Mouse (Mus musculus): ENCODE data around the gene Trim80.

The Trim80 gene

DNA sequence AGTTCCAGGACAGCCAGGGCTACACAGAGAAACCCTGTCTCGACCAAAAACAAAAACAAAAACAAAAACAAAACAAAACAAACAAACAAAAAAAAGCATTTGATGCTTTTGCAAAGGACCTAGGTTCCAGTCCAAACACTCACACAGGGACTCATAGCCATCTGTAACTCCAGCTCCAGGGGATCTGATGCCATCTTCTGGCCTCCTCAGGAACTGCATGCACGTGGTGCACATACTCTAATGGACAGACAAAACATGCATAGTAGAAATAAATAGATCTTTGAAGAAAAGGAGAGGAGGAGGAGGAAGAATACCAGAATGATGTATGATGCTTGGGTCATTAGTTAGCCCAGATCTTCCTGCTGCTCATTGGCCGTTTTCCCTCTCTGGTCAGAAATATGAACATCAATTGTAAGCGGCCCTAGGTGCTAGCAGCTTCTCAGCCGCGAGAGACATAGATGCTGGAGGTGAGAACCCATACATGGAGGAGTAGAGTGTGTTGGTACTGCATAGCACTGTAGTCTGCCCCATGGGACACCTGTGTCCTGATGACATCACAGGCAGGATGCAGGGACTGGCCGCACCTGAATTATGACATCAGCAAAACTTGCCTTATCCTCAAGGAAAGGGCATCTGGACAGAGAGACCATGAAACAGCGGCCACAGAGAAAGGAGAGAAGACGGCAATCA lies at the start of gene Trim80:
Trim80 (plus strand) TSS at position 640 of the 690 bp plus-strand sequence.
- no peak for DNase-seq

DNA sequence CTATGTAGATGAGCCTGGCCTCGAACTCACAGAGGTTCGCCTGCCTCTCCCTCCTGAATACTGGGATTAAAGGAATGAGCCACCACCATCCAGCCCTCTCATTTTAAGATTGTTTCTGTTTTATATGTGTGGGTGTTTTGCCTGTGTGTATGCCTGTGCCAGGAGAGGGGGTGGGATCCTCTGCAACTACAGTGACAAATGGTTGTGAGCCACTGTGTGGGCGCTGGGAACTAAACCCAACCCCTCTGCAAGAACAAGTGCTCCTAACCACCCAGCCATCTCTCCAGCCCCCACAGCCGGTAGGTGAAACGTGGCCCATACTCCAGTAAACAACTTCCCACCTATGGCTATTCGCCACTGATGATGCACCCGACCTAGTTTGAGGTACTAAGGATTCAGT lies 49.0 kb upstream of the Trim80 start:
- no peak for DNase-seq

DNA sequence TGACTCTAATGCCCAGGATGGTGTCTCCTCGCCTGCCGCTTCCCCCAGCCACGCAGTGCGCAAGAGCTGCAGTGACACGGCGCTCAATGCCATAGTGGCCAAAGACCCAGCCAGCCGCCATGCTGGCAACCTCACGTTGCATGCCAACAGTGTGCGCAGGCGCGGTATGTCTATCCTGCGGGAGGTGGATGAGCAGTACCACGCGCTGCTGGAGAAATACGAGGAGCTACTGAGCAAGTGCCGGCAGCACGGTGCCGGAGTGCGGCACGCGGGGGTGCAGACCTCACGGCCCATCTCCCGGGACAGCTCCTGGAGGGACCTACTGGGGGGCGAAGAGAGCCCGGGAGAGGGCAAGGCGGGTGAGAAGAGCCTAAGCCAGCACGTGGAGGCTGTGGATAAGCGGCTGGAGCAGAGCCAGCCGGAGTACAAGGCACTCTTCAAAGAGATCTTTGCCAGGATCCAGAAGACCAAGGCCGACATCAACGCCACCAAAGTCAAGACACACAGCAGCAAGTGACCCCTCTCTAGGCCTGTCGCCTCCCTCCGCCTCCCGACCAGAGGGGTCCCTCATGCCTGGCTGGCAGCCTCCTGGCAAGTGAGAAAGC lies 46.5 kb upstream of the Trim80 start:
- DNase-seq, result no peak

DNA sequence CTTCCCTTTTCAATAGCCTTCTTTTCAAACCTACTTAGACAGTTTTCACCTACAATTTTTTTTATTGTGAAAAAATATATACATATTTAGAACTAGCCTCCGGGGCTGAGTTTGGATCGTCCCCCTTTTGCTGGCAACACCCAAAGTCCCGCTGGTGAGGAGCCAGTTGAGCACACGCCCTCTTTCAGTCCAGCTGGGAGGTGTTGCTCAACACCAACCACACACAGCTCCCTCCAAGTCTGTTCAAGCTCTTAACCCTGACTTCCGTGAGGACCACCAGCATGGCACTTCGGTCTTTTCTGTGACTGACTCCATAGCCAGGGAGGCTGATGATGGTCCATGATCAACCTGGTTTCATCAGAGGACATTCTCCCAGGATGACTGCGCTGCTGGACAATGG lies 42.3 kb upstream of the Trim80 start:
- peak; percentile 54 for DNase-seq

DNA sequence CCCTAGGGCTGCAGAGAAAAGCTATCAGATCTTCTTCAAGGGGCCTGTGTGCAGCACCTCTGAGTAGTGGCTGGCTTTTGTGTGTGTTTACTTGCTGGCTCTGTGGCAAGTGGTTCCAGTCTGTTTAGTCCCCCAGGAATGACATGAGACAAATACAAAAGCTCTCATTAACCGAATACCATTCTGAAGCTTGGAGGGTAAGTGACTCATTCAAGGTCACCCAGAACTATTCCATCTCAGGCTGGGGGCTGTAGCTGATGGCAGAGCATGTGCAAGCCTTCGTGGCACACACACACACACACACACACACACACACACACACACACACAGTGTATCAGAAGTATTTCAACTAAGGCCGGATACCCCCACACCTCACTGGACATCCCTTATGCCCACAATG lies 40.2 kb upstream of the Trim80 start:
- DNase-seq, result no peak

DNA sequence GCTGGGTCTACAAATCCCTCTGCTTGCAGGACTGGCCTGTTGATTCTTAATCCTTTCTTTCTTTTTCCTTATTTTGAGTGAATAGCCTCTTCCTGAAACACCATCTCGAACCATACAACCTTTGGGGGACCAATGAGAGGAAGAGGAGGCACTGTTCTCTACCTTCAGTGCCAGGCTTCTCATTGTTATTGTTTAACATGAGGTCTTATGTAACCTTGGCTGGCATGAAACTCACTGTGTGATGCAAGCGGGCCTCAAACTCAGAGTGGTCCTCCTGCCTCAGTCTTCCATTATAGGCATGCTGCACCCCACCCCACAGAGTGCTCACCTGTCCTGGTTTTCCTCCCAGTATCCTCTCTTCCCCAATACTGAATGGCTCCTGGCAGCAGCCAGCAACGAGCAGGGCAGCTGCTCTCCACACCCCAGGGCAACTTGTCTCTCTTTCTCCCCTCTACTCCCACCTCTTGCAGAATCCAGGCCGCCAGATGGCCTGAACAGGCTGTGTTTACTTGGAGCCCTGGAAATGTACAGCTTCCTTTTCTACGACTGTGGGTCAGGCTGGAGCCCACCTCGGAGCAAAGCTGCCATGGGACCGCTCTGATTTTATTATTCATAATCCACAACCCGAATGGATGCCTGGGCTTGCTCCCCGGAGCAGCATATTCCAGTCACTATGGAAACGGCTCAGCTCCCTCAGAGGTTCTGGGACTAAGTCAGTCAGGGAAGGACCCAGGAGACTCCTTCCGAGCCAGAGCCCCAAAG lies 39.5 kb upstream of the Trim80 start:
- DNase-seq, result no peak

DNA sequence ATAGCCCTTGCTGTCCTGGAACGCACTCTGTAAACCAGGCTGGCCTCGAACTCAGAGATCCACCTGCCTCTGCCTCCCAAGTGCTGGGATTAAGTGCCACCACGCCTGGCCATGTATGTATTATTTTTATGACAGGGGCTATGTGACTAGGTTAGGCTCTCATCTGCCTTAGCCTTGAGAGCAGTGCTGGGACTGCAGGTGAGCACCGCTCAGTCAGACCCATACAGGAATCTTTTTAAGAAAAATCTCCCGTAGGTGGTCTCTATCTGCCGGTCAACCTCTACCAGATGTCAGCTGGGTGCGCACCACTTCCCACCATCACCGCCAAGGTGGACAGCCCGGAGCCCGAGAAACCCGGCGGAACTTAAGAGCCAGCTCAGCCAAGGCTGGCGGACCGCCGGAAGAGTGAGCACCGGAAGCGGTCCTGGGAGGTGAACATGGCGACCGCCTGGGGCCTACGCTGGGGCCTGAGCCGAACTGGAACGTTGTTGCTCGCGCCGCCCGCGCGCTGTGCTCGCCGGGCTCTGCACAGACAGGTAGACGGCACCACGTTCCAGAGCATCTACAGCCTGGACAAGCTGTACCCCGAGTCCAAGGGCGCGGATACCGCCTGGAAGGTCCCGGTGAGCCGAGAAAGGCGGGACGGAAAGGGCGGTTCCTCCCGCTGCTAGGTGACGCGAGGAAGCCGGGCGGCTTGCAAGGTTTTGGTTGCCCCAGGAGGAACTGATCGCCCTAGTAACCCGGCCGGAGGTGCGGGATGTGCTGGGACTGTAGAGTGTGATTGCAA lies 36.8 kb upstream of the Trim80 start, which contains the start of gene Mrpl58:
Mrpl58 (plus strand) TSS at position 415 of the 787 bp plus-strand sequence.
- peak; percentile 86 for DNase-seq

DNA sequence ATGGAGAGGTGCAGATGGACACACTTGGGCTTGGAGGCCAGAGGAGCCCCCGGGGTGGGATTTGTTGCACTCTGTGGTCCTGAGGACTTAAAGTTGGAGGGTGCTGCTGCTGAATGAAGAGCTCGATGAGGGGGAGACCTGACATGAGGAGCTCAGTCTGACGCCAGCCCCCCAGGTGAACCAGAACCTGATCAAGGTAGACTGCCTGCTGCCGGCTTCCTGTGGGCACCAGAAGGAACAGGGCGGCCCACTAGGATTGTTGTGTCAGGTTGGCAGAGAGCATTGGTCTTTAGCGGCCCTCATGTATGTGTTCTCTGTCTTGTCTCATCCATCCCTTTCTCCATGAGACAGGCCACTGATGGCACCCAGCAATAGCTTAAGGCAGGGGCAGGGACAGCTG lies 34.6 kb upstream of the Trim80 start:
- no peak for DNase-seq

DNA sequence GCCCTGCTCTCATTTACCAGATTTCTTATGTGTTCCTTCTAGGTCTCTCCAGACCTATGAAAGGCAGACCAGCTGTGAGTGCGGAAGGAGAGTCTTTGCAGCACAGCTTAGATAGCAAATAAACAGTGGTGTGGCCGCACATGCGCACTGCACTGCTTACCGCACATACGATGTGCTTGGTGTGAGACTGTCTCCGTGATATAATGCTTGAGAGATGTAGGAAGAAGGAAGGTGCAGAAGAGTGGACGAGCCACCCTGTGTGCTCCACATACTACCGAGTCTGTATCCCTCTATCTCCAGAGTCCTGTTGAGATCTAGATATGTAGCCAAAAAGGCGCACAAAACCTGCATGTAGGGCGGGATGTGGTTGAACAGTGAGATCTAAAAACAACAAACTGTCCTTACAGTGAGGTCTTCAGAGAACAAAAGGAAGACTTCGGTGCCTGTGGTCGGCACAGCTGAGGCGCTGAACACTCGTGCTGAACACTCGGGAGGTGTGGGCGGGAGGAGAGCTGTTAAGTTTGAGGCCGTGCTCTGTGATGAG lies 33.4 kb upstream of the Trim80 start:
- no peak for DNase-seq

DNA sequence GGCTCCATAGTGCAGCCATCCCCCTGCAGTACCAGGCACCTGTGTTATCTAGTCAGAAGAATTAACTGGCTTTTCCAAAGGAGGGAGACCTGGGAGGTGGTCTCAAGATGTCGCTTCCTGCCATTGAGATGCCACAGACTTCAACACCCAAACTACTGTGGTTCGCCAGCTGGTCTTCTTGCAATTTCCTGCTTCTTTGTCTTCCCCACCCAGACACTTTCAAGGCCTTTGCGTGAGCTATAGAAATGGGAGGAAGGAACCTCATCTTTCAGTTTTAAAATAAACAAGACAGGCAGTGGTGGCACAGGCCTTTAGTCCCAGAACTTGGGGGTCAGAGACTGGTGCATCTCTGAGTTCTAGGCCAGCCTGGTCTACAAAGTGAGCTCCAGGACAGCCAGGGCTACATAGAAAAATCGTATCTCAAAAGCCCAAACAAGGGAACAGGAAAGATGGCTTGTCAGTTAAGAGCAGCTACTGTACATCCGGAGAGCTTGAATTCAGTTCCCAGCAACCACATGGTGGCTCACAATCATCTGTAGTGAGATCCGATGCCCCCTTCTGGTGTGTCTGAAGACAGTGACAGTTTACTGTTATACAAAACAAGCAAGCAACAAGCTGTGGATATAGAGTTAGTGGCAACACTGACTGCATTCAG lies 32.0 kb upstream of the Trim80 start:
- DNase-seq, result no peak

DNA sequence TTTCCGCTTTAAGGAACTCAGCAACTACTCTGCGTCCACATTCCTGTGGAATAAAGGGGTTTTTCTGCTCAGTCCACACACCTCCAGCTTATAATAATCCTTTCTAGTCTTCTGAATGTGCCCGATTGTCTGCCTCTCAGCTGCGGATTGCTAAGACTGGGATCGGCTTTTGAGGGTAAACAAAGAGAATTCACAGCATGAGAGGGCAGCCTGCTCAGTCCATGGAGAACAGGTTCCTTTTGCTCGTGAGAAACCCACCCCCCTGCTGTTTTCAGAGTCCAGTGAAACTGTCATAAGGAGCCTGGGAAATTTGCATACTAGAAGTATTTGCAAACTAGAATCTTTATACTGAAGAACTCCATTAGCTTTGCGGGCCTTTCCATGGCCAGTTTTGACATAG lies 30.8 kb upstream of the Trim80 start:
- DNase-seq, result no peak

DNA sequence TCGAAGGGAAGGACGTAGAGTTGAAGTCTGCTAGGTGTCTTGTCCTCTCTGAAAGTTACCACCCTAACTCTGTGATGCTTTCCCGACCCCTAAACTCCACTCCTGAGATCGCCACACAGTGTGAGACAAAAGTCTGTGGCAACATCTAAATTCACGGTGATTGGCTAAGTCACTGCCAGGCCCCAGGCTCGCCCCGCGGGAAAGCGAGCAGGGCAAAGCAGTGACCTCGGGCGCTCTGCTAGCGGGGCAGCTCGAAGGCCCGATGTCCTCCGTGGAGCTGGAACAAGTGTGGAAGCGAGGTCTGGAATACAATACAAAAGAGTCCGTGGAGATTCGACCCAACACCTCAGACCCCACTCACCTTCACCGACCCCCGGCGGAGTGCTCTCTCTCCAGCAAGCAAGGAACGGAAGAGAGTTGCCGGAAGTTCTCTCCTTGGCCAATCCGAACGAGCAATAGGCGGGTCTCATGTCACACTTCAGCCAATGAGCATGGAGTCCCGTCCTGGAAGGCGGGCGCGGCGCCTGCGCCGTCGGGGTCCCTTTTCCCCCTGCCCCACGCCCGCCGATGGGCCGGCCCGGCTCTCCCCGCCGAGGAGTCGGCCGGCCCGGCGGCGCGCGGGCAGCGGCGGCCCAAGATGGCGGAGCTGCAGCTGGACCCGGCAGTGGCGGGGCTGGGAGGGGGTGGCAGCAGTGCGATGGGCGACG lies 20.7 kb upstream of the Trim80 start, which contains the start of the genes Atp5h and Kctd2:
Atp5h (minus strand) TSS at position 432 of the 707 bp plus-strand sequence.
Kctd2 (plus strand) TSS at position 598 of the 707 bp plus-strand sequence.
- DNase-seq, result peak; percentile 95

DNA sequence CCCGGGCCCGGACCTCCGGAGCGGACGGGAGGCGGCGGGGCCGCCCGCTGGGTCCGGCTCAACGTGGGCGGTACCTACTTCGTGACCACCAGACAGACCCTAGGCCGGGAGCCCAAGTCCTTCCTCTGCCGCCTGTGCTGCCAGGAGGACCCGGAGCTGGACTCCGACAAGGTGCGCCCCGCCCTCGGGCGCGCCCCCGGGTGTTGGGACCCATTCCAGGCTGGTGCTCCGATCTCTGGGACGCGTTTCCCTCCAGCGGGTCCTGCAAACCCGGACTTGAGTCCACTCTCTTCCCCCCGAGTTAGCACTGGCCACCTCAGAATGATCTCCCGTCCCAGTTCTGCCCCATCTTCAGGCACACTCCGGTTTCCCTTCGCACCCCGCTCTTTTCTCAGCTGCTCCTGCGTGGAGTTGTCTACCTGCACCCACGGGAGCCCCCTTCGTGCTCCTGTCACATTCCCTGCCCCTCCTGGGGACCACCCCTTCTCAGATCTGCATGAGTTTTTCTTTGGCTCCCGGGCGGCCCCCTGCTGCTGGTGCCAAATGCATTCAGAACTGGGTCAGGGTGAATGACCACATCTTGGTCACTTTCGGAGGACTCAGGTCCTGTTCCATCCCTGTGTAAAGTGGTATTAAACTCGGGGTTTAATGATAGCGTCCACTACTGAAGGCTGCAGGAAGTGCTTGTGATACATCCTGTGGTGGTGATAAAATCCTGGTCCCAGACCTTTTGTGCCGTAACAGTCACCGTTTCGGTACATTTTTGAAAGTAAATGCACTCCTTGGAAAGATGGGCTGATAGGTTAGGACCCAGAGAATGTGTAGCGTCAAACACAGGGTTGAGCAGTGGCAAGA lies 19.8 kb upstream of the Trim80 start:
- peak; percentile 71 for DNase-seq

DNA sequence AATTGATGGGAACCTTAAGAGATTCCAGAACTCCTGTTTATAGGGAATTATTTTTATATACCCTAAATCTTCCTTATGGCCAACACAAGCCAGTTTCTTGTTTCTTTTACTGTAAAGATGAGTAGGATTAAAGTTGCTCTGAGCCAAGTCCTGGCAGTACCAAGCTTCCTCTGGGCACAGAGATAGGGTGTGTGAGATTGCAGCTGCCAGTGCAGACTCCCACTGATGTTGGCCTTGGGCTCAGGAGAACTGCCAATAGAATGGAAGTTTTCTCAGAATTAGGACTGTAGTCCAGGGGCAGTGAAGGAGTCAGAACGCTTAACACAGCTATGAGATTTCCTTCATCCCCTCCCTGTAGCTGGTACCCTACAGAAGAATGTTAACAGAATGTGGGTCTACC lies 19.0 kb upstream of the Trim80 start:
- no peak for DNase-seq

DNA sequence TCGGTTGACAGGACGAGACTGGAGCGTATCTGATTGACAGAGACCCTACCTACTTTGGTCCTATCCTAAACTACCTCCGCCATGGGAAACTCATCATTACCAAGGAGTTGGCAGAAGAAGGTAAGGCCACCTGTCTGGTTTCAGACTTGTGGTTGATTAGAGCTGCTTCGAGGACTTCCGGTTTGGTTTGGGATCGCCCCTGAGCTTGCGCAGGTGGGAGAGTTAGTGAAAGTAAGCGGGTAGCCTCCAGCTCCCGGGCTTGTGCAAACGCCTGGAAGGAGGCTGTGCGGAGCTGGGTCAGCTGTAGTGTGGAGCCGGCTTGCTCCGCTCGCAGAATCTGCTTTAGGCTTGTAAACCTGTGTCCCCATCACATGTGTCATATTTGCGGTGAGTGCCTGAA lies 18.4 kb upstream of the Trim80 start:
- DNase-seq, result no peak

DNA sequence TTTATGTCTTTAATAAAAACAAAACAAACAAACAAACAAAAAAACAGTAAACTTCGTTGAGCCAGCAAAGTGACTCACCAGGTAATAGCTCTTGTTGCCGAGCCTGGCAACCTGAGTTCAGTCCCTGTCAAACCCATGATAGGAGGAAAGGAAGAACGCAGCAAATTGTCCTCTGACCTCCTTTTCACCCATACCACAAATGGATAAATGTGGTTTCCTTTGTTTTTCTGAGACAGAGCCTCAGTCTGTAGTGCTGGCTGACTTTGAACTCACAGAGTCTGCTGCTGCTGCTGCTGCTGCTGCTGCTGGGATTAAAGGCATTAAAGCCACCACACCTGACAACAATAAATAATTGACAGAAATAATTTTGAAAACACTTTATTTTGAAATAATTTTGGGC lies 17.3 kb upstream of the Trim80 start:
- DNase-seq, result no peak

DNA sequence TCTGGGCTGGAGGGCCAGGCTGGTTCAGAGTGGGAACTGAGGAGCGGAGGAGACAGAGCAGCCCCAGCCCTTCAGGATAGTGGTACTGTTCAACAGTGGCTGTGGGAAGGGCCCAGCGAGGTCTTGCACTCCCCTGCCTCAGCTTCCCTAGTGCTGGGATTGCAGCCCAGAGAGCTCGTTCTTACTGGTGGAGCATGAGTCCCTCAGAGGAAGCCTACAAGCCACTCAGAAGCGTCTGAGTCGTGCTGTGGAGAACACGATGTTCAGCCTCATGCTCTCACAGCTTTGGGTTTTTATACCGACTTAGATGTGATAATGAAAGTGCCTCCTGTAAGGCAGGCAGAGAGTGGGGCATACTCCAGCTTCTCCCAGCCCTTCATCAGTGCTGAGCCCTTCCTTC lies 15.7 kb upstream of the Trim80 start:
- no peak for DNase-seq

DNA sequence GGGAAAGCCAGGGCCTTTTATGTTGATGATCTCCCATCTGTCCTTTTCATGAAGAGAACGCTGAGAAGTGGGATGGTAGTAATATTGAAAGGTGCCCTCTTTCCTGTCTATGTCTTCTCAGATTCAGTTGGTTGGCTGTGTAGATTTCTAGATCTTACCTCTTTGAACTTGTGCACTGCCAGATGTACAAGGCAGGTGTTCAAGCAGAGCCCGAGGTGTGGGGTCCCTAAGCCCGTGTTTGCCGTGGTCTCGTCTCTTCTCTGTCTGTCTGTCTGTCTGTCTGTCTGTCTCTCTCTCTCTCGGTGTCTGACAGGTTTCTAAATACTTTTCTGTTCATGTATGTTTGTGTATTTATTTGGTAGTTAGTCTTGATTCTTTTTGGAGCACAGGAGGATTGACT lies 14.7 kb upstream of the Trim80 start:
- no peak for DNase-seq

DNA sequence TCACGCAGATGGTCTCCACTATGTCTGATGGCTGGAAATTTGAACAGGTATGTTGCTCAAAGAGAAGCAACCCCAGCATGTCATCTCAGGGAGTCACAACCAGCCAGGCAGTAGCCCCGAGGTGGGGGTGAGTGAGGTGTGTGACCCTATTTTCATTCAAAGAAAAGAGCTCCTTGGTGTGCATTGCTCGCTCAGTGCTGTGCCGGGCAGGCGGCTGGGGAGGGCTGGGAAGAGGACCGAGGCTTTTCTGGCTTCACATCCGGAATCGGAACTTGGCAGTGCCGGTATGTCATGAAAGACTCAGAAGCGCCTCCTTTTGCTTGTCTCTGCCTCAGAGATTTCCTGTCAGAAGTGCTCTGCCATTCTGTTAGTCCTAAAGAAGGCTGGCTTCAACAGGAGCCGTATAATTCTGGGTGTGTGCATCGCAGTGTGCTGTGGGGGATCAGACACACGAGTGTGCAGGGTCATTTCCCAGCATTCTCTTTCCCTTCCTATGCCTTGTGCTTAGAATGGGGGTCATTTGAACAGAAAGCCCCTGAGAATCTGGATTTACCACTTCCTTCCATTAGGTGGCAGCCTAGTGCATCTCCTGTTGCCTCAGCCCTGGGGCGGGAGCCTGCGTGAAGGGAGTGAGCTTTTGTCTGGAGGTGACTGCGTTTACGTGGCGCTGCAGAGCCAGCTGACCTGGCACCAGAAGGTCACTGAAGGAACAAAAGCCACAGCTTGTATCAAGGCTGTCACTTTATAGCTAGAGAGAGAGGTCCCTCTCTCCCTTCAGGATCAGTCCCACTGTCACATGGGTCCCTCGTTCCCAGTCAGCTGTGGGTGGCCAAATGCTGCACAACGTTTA lies 12.6 kb upstream of the Trim80 start:
- DNase-seq, result peak; percentile 74

DNA sequence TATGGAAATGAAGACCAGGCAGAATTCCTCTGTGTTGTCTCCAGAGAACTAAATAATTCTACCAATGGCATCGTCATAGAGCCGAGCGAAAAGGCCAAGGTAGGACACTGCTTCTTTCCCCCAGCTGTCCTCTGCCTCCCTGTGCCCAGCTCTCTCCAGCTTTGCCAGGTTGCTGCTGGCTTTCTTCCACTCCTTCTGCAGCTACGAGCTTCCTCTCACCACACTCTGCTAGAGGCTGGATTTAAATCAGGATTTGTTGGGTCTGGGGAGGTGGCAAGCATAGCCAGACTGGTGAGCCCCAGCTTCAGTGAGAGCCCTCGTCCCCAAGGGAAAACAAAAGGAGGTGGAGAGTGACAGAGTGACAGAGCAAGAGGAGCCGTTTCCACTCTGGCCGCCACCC lies 11.0 kb upstream of the Trim80 start:
- no peak for DNase-seq
